Mouse (Mus musculus): ENCODE results near the gene Srrm2. TPM values are rescaled to one million over a fixed set of nuclear protein-coding genes. Genes with fewer than 3 reads are reported as not detected.
A peak's percentile ranks its signal among the peaks of the same experiment; 100 is the strongest.

The Srrm2 gene
- polyA plus RNA-seq, 1 experiment: 63.8 TPM

DNA sequence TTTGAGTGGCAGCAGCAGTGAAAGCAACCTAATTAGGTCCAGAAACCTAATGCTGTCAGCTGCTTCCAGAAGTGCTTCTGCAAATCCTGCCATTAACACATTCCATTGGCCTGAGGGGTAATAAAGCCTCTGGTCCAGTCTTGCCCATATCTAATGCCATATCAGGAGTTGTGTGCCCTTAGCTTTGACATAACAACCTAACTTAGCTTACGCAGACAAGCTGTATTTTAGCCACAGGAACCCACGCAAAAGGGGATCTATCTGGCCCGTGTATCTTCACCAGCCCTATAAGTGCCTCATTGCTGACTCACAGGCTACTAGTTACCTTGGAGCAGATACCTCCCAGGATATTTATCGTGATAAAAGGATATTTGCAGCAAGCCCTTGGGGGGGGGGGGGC, 35.3 kb downstream of the Srrm2 start:
- peaks cover 63% of the 10 kb centered on the region for H3K36me3 ChIP-seq (ENCODE audit: control insufficient read depth, insufficient read depth)

DNA sequence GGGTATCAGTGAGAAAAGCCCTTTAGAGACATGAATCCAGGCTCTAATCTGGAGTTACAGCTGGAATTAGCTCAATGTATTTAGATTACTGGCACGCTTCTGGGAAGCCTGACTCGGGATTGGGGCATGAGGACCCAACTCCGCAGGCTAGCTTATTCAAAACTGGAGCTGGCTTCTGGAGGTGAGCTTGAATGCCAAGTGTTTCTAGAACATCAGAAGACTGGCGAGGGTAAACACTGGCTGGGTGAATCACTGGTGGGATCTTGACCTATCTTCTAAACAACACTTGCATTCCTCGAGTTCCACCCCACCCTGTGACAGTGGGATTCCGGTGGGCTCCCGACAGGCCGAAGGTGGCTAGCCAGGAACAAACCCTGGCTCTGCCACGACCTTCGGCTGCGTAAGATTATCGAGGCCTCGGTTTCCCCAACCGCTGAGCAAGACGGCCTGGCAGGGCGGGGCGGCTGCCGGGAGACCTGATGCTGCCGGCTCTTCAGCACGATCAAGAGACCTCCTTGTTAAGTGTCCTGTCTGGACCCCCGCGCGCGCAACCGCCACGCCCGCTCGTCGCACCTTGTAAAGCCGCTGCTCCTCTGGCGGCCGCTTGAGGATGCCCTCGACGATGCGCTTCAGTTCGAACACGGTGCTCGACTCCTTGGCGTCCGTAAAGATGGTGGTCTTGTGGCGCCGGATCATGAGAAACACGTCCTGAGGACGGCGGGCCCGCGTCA, 38.1 kb downstream of the Srrm2 start:
- Histone ChIP-seq H3K4me3 (ENCODE audit: insufficient read depth, poor library complexity, severe bottlenecking) (peak overlapping the region; percentile 87), H3K79me3 (ENCODE audit: low read depth) (peaks cover 14% of the 10 kb centered on the region), H3K27me3 (ENCODE audit: control insufficient read depth, insufficient read depth, insufficient read length) (no peaks in the 10 kb centered on the region), H3ac (ENCODE audit: control insufficient read depth, insufficient read length, low read depth) (peak overlapping the region; percentile 98), H3K79me2 (ENCODE audit: control insufficient read depth, insufficient read depth) (peaks cover 30% of the 10 kb centered on the region), H3K36me3 (ENCODE audit: control insufficient read depth, insufficient read depth) (peaks cover 38% of the 10 kb centered on the region)
- no peak for TF ChIP-seq USF1 (IDR thresholded peaks at IDR 0.05; ENCODE audit: low read depth)
- TF ChIP-seq CEBPB (IDR thresholded peaks at IDR 0.05; ENCODE audit: low read depth): no peak
- TF ChIP-seq MAX (IDR thresholded peaks at IDR 0.05): no peak
- no peak for TF ChIP-seq FOSL1 (IDR thresholded peaks at IDR 0.05; ENCODE audit: insufficient read depth, low read length, poor library complexity, severe bottlenecking)
- TF ChIP-seq MYOG (IDR thresholded peaks at IDR 0.05; ENCODE audit: control insufficient read depth, extremely low read depth, insufficient read length): no peak

More for the DNA sequence above, 35.3 kb downstream of the Srrm2 start:
- Histone ChIP-seq H3K79me3 (ENCODE audit: low read depth) (peaks cover 23% of the 10 kb centered on the region), H3K4me3 (ENCODE audit: insufficient read depth, poor library complexity, severe bottlenecking) (no peak overlapping the region), H3K79me2 (ENCODE audit: control insufficient read depth, insufficient read depth) (peaks cover 56% of the 10 kb centered on the region), H3K27me3 (ENCODE audit: control insufficient read depth, insufficient read depth, insufficient read length) (no peaks in the 10 kb centered on the region), H3ac (ENCODE audit: control insufficient read depth, insufficient read length, low read depth) (no peak overlapping the region)
- no peak for TF ChIP-seq CTCF (IDR thresholded peaks at IDR 0.05; ENCODE audit: control insufficient read depth, insufficient read depth, insufficient read length)
- no peak for TF ChIP-seq USF1 (IDR thresholded peaks at IDR 0.05; ENCODE audit: low read depth)
- TF ChIP-seq CEBPB (IDR thresholded peaks at IDR 0.05; ENCODE audit: low read depth): no peak

DNA sequence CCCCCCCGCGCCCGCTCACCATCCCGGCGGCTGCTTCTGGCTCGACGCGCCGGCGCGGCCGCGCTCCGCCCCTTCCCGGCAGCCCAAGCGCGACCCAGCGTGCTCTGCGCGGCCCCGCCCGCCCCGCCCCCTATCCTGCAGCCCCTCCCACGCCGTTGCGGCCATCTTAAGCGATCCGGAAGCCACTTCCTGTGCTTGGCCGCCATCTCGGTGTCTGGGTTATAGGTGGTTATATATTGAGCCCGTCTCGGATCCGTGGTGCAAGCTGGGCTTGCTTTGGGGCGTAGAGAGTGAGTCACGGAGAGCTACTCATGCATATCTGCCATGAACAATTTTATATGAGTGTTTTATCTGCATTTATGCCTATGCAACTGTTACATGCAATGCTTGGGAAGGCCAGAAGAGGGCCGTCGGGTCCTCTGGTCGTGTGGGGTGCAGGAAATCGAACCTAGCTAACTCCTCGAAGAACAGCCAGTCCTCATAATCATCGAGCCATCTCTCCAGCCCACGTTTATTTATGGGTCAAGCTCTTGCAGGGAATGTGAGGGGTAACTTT, 38.8 kb downstream of the Srrm2 start, which contains the start of gene Elob:
Gene Elob, minus strand, starts transcription at position 73 of the 556 bp plus-strand sequence.
- Histone ChIP-seq H3K27me3 (ENCODE audit: control insufficient read depth, insufficient read depth, insufficient read length) (no peaks in the 10 kb centered on the region), H3K4me3 (ENCODE audit: insufficient read depth, poor library complexity, severe bottlenecking) (peak within 1 kb of the TSS; percentile 87), H3K79me3 (ENCODE audit: low read depth) (peaks cover 14% of the 10 kb centered on the region), H3K36me3 (ENCODE audit: control insufficient read depth, insufficient read depth) (peaks cover 31% of the 10 kb centered on the region), H3K79me2 (ENCODE audit: control insufficient read depth, insufficient read depth) (peaks cover 29% of the 10 kb centered on the region), H3ac (ENCODE audit: control insufficient read depth, insufficient read length, low read depth) (peak within 1 kb of the TSS; percentile 98)
- TF ChIP-seq CTCF (IDR thresholded peaks at IDR 0.05; ENCODE audit: control insufficient read depth, insufficient read depth, insufficient read length) (no peak), MYOD1 (IDR thresholded peaks at IDR 0.05; ENCODE audit: control insufficient read depth, insufficient read length, low read depth) (no peak), FOSL1 (IDR thresholded peaks at IDR 0.05; ENCODE audit: insufficient read depth, low read length, poor library complexity, severe bottlenecking) (no peak)

DNA sequence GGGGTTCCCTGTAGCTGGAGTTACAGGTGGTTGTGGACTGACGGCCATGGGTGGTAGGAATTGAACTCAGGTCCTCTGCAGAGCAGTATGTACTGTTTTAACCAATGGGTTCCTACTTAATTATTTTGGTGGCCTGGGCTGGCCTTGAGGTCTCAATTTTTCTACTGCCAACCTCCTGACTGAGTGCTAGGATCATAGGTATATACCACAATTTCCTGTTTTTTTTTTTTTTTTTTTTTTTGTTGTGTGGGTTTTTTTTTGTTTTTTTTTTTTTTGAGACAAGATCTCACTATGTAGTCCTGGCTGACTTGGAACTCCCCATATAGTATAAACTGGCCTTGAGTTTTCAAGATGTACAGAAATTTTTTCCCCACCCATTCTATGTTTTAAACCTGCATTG, 40.9 kb downstream of the Srrm2 start:
- H3K4me3 ChIP-seq (ENCODE audit: insufficient read depth, poor library complexity, severe bottlenecking): no peak overlapping the region
- peaks cover 14% of the 10 kb centered on the region for H3K79me3 ChIP-seq (ENCODE audit: low read depth)
- TF ChIP-seq MYOG (IDR thresholded peaks at IDR 0.05; ENCODE audit: control insufficient read depth, extremely low read depth, insufficient read length) (no peak), MAX (IDR thresholded peaks at IDR 0.05) (no peak), FOSL1 (IDR thresholded peaks at IDR 0.05; ENCODE audit: insufficient read depth, low read length, poor library complexity, severe bottlenecking) (no peak), CEBPB (IDR thresholded peaks at IDR 0.05; ENCODE audit: low read depth) (no peak), MYOD1 (IDR thresholded peaks at IDR 0.05; ENCODE audit: control insufficient read depth, insufficient read length, low read depth) (no peak), USF1 (IDR thresholded peaks at IDR 0.05; ENCODE audit: low read depth) (no peak), CTCF (IDR thresholded peaks at IDR 0.05; ENCODE audit: control insufficient read depth, insufficient read depth, insufficient read length) (no peak)
- H3K27me3 ChIP-seq (ENCODE audit: control insufficient read depth, insufficient read depth, insufficient read length): peaks cover 14% of the 10 kb centered on the region
- no peak overlapping the region for H3ac ChIP-seq (ENCODE audit: control insufficient read depth, insufficient read length, low read depth)
- H3K36me3 ChIP-seq (ENCODE audit: control insufficient read depth, insufficient read depth): peaks cover 12% of the 10 kb centered on the region
- peaks cover 26% of the 10 kb centered on the region for H3K79me2 ChIP-seq (ENCODE audit: control insufficient read depth, insufficient read depth)

DNA sequence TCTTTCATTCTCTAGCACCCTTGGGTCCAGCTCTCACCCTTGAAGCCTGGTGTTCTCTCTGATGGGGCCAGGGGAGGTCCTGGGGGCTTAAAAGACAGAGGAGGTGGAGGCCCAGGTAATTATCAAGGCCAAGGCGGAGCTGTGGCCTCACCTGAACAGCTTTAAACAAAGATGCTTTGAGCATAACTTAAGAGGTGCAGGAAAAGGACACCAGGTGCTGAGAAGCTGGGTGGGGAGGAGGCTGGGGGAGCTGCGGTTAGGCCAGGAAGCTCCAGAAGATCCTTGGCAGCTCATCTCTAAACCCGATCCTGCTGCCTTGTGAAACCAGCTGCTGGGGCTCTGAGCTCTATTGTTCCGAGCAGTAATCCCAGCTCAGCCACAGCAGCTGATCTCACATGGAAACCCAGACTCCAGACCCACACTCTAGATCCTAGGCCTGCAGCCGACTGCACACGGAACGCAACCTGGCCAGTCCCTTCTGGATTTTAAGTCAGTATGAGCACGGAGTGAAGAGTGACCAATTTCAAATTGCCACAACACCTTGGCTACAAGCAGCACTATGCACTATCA, 45.8 kb downstream of the Srrm2 start, which contains the start of gene Prss33:
Gene Prss33, minus strand, starts transcription at position 51 of the 570 bp plus-strand sequence.
- no peaks in the 10 kb centered on the region for H3K36me3 ChIP-seq (ENCODE audit: control insufficient read depth, insufficient read depth)
- TF ChIP-seq MYOD1 (IDR thresholded peaks at IDR 0.05; ENCODE audit: control insufficient read depth, insufficient read length, low read depth) (no peak), CTCF (IDR thresholded peaks at IDR 0.05; ENCODE audit: control insufficient read depth, insufficient read depth, insufficient read length) (no peak), MYOG (IDR thresholded peaks at IDR 0.05; ENCODE audit: control insufficient read depth, extremely low read depth, insufficient read length) (no peak), CEBPB (IDR thresholded peaks at IDR 0.05; ENCODE audit: low read depth) (no peak), FOSL1 (IDR thresholded peaks at IDR 0.05; ENCODE audit: insufficient read depth, low read length, poor library complexity, severe bottlenecking) (no peak), USF1 (IDR thresholded peaks at IDR 0.05; ENCODE audit: low read depth) (no peak), MAX (IDR thresholded peaks at IDR 0.05) (no peak)
- no peaks in the 10 kb centered on the region for H3K79me3 ChIP-seq (ENCODE audit: low read depth)
- no peak within 1 kb of the TSS for H3ac ChIP-seq (ENCODE audit: control insufficient read depth, insufficient read length, low read depth)
- H3K4me3 ChIP-seq (ENCODE audit: insufficient read depth, poor library complexity, severe bottlenecking): no peak within 1 kb of the TSS
- peaks cover 25% of the 10 kb centered on the region for H3K27me3 ChIP-seq (ENCODE audit: control insufficient read depth, insufficient read depth, insufficient read length)
- H3K79me2 ChIP-seq (ENCODE audit: control insufficient read depth, insufficient read depth): no peaks in the 10 kb centered on the region
